In the genomic region with DNA sequence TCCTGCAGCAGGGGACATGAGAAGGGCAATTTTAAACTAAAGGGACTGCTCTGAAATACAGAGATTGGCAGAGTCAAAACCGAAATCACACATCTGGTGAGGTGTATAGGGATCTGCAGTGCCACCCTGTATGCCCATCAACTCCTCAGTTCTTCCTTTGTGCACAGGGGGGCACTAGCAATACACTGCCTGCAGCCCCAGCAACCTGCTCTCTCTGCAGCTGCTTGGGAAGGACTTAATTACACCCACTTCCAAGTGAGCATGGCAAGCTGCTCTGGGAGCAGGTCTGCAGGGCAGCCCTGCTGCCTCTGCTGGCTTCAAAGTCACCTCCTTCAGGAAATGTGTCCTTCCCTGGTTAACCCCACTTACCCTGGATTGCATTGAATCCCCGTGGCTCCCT, we compare ENCODE assay signal across 12 mouse cellular contexts.
DNase-seq lines count a peak whose midpoint lies in the region; ATAC-seq and TF ChIP-seq lines count a peak whose summit lies in the region.
"Had no signal": no experiment of that assay in that cellular context is flagged by ENCODE, and none has a peak within 500 bp of the region (broad histone marks: within the 10 kb centered on the region; RNA-seq: fewer than 3 reads in every experiment).

No protein-coding gene starts in this region.

- H3K4me1 ChIP-seq in hindbrain, postnatal 0 days (ENCODE audit: insufficient read depth, low read length): no peaks in the 10 kb centered on the region
- no peaks in the 10 kb centered on the region for H3K4me1 ChIP-seq in hindbrain, embryonic 12.5 days
- no peaks in the 10 kb centered on the region; the same call in 1 of the 2 replicates for H3K4me1 ChIP-seq in cortical plate, adult 2 months (ENCODE audit: control insufficient read depth, insufficient read depth, low read length)
- H3K4me1 ChIP-seq in neural tube, embryonic 15.5 days: no peaks in the 10 kb centered on the region
- H3K4me1 ChIP-seq: megakaryocyte, embryonic 14.5 days had no signal

- 71% methylated on average over 2 of the region's 2 CpGs for WGBS in hindbrain, postnatal 0 days
- WGBS in hindbrain, embryonic 12.5 days: 73% methylated on average over 2 of the region's 2 CpGs
- 74% methylated on average over 2 of the region's 2 CpGs for WGBS in neural tube, embryonic 15.5 days

- H3K4me2 ChIP-seq in hindbrain, postnatal 0 days (ENCODE audit: low read depth, low read length): no peak overlapping the region
- no peak overlapping the region for H3K4me2 ChIP-seq in hindbrain, embryonic 12.5 days (replicated peaks)
- no peak overlapping the region for H3K4me2 ChIP-seq in neural tube, embryonic 15.5 days

- peak; percentile 54 for DNase-seq in hindbrain, postnatal 0 days (ENCODE audit: low spot score)
- DNase-seq in brain, adult 2 months (ENCODE audit: low read depth, low spot score): peak; percentile 75
- peak; percentile 4 for DNase-seq in left cerebral cortex, postnatal 4 days
- no peak for DNase-seq in lung, postnatal 25 days (ENCODE audit: low spot score)
- DNase-seq in ovary, postnatal 14 days (ENCODE audit: low spot score): no peak
- DNase-seq: heart, postnatal 36 days; thymus, postnatal 36 days had no signal

- H3K27ac ChIP-seq in hindbrain, postnatal 0 days: no peak overlapping the region
- H3K27ac ChIP-seq in hindbrain, embryonic 12.5 days: no peak overlapping the region
- no peak overlapping the region for H3K27ac ChIP-seq in cortical plate, adult 2 months (ENCODE audit: insufficient read depth, low read length)
- H3K27ac ChIP-seq in neural tube, embryonic 15.5 days (replicated peaks): no peak overlapping the region
- H3K27ac ChIP-seq: liver, embryonic 14.5 days had no signal

- H3K27me3 ChIP-seq in hindbrain, postnatal 0 days (ENCODE audit: insufficient read depth, low read length): no peaks in the 10 kb centered on the region
- H3K27me3 ChIP-seq in hindbrain, embryonic 12.5 days: no peaks in the 10 kb centered on the region
- H3K27me3 ChIP-seq in neural tube, embryonic 15.5 days (replicated peaks): no peaks in the 10 kb centered on the region
- H3K27me3 ChIP-seq: megakaryocyte, embryonic 14.5 days had no signal

- no peak for ATAC-seq in hindbrain, postnatal 0 days
- no peak for ATAC-seq in hindbrain, embryonic 12.5 days (ENCODE audit: low FRiP score)
- ATAC-seq in neural tube, embryonic 15.5 days (ENCODE audit: low FRiP score): no peak

- TF ChIP-seq POLR2A in cortical plate, adult 2 months (IDR thresholded peaks at IDR 0.05; ENCODE audit: extremely low read depth, insufficient read depth, low read length): no peak

- no peaks in the 10 kb centered on the region for H3K36me3 ChIP-seq in hindbrain, postnatal 0 days (ENCODE audit: insufficient read depth, low read length)
- H3K36me3 ChIP-seq in hindbrain, embryonic 12.5 days: no peaks in the 10 kb centered on the region
- H3K36me3 ChIP-seq in neural tube, embryonic 15.5 days: no peaks in the 10 kb centered on the region

- TF ChIP-seq CTCF in hindbrain, postnatal 0 days (IDR thresholded peaks at IDR 0.05; ENCODE audit: low read depth): peak; percentile 62
- TF ChIP-seq CTCF in cortical plate, adult 2 months (IDR thresholded peaks at IDR 0.05; ENCODE audit: extremely low read depth, insufficient read depth, low read length): peak; percentile 62

- H3K9me3 ChIP-seq in hindbrain, postnatal 0 days (ENCODE audit: low read length): no peaks in the 10 kb centered on the region
- no peaks in the 10 kb centered on the region for H3K9me3 ChIP-seq in hindbrain, embryonic 12.5 days (replicated peaks)
- H3K9me3 ChIP-seq in neural tube, embryonic 15.5 days (replicated peaks): no peaks in the 10 kb centered on the region

- no peak overlapping the region for H3K9ac ChIP-seq in hindbrain, postnatal 0 days (replicated peaks; ENCODE audit: low read length)
- no peak overlapping the region for H3K9ac ChIP-seq in hindbrain, embryonic 12.5 days
- H3K9ac ChIP-seq in neural tube, embryonic 15.5 days (replicated peaks): no peak overlapping the region
- H3K9ac ChIP-seq: liver, embryonic 14.5 days had no signal

- intact Hi-C loops in left cerebral cortex, postnatal 4 days (cut with DNase I): no loop called here

- H3K4me3 ChIP-seq in hindbrain, postnatal 0 days (ENCODE audit: low read length): no peak overlapping the region
- no peak overlapping the region for H3K4me3 ChIP-seq in hindbrain, embryonic 12.5 days
- no peak overlapping the region for H3K4me3 ChIP-seq in cortical plate, adult 2 months (ENCODE audit: insufficient read depth, low read length)
- no peak overlapping the region for H3K4me3 ChIP-seq in neural tube, embryonic 15.5 days (replicated peaks)
- H3K4me3 ChIP-seq: megakaryocyte, embryonic 14.5 days had no signal

Comparison
In these comparisons a context has a peak if more than half of its experiments do, and no peak if none do; other contexts are left out.
1. DNase-seq: peak in hindbrain, postnatal 0 days (single experiment), brain, adult 2 months (single experiment) and left cerebral cortex, postnatal 4 days (single experiment); none in lung, postnatal 25 days (single experiment) and ovary, postnatal 14 days (single experiment).